Mouse (Mus musculus) adrenal gland, postnatal 25 days (tissue): ENCODE data around the gene Gm4894. TPM values are rescaled to one million over a fixed set of nuclear protein-coding genes. Genes with fewer than 3 reads are reported as not detected.

Source experiments
- DNase-seq: peaks from one replicate; pipeline ENCODE4 v3.0.0; 2021; ENCODE audit warnings: mixed read lengths
- long read RNA-seq: library from polyadenylated mRNA; stranded (forward); transcript quantifications from one replicate; pipeline ENCODE4 v2.0.0, GENCODE M21; 2021
- total RNA-seq: library from RNA; stranded (reverse); gene quantifications from 2 replicates; pipeline ENCODE4 v1.2.3, GENCODE M21; 2021

The Gm4894 gene
- total RNA-seq, result not detected in 2 replicates
- long read RNA-seq, result 0 reads

DNA sequence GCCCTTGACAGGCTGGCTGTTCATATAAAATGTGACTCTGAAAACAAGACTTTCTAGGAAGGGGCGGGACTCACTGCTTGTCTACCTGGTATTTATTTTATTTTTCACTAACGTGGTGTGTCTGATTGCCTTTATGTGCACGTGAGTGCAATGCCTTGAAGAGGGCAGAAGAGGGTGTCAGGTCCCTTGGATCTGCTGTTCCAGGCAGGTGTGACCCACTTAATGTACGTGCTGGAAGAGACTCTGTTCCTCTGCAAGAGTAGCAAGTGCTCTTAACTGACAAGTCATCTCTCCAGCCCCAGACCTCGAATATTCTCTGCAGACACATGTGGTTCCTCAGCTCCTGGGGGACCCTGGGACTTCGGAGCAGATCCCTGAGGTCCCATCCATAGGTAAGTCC, at the start of gene Gm4894:
Gene Gm4894 (plus strand): TSS at position 301 of the 400 bp plus-strand sequence.
- DNase-seq, result no peak

DNA sequence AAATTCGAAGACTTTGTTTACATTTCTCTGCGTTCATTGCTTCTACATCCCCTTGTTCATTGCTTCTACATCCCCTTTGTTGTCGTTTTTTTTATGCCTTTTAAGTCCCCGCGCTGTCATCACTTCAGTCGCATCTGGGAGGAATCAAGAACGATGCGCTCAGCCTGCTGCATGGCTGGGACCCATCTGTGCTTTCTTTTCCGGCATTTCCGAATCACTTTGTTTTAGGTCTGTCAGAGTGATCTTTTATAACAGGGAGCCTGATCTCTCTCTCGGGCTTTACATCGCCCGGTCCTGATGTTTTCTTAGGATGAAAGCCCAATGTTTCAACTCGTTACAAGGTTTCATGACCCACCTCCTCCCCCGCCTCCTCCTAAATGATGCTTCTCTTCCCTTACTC, 44.0 kb upstream of the Gm4894 start:
- no peak for DNase-seq

DNA sequence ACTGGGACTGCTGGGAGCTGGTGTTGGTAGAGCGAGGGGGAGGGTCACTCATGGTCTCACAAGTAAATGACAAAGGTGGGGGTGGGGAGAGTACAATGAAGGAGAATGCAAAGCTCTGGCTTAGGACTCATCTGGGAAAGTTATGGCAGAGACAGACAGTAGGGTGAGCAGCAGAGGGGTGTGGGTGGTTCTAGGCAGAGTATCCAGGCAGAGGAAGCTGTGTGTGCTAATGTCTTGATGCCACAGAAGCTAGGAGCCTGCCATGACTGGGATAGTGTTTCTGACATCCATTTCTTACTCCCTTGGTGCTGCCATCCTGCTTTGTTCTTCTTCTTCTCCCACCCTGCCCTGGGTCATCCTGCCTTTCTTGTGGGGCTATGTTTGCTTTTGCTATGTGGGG, 38.8 kb upstream of the Gm4894 start:
- DNase-seq, result no peak

GRCm38 (mm10) chr9:49214734-49215133, 35.6 kb upstream of the Gm4894 start:
- DNase-seq, result no peak

- no peak for DNase-seq
Measured at GRCm38 (mm10) chr9:49217626-49218607, 32.4 kb upstream of the Gm4894 start.

GRCm38 (mm10) chr9:49224488-49224887, 25.8 kb upstream of the Gm4894 start:
- no peak for DNase-seq

DNA sequence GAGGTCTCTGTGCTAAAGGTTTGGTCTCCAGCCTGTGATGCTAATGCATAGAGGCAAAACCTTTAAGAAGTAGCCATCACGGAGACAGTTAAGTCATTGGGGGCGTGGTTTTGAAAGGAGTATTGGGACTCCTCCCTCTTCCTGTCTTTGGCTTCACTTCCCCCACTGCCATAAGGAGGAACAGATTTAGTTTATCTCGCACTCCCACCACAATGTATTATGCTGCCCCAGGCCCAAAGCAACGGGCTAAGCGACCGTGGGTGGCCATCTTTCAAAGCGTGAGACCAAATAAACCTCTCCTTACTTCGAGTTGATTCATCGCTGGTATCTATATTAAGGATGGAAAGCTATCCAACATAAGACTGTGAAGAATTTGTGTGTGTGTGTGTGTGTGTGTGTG, 22.9 kb upstream of the Gm4894 start:
- DNase-seq, result no peak

- DNase-seq, result no peak
Measured at GRCm38 (mm10) chr9:49229054-49229453, 21.3 kb upstream of the Gm4894 start.

GRCm38 (mm10) chr9:49246839-49247238, 3.5 kb upstream of the Gm4894 start:
- DNase-seq, result peak; percentile 83

- no peak for DNase-seq
Measured at GRCm38 (mm10) chr9:49268949-49269348, 18.6 kb downstream of the Gm4894 start.

- no peak for DNase-seq
Measured at GRCm38 (mm10) chr9:49273566-49273965, 23.2 kb downstream of the Gm4894 start.

- no peak for DNase-seq
Measured at GRCm38 (mm10) chr9:49275976-49276375, 25.6 kb downstream of the Gm4894 start.

DNA sequence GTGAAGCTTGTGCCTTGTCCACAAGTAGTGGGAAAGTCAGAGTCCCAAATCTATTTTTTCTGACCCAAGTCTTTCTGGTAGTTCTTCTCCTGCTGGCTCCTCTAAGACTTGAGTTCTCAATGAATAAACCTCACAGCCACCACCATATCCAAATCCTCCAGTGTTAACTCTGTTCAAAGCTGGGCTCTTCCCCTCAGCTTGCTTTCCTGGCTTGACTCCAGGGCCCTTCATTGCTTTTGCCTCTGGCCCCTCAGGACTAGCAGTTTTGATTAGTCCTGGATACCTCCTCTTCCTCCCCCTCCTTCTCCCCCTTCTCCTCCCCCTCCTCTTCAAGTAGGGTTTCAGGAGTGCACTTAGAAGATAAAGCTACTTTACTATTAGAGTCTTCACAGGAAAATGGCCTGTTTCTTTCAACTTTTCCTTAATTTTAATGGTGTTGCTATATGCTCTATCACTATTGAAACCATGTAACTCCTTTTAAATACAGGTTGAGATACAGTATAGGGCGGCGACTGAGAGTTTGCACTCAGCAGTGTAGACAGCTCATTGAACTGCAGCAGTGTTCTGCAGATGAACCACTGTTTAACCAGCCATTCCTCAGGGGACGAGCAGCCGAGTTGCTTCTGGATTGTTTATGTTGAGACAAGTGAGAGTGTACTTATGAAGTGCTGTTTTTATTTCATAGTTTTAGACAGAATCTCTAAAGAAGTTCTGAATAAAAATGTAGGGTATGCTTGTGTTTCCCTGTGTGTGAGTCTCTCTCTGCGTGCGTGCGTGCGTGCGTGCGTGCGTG, 26.4 kb downstream of the Gm4894 start:
- DNase-seq, result no peak

DNA sequence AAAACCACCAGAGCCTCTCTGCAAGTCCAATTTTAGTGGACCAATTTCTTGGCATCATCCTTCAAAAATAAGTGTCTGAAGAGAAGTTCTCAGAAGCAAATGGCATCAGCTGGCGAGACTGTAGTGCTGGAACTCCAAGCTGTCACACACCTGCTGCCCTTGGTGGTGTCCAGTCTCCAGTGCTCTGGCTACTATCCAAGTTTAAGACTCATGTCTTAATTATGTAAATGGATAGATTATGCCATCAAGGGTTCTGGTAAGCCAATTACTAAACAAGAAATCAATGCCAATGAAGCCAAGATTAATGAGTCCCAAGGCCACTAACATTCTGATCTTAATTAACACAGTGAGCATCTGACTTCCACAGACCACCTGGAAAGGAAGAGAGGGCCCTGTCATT, 44.8 kb downstream of the Gm4894 start:
- DNase-seq, result no peak

- no peak for DNase-seq
Measured at GRCm38 (mm10) chr9:49307576-49307975, 57.2 kb downstream of the Gm4894 start.

- no peak for DNase-seq
Measured at GRCm38 (mm10) chr9:49310821-49311220, 60.5 kb downstream of the Gm4894 start.

DNA sequence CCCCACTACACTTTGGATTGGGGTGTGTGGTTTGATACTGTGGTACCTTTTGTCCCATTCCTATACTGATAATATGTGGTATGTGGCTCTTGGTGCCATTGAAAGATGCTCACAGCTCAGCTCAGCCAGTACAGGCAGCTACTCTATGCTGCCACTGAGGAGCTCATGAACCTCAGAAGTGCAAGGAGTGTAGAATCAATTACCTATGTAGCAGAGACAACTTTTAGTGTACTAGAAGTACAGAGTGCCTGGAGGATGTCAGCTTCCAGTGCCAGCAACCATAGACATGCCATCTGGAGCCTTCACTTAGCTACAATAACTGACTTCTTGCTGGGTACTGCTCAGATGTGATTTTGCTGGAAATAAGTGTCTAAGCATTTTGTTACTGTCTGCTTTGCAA, 68.3 kb downstream of the Gm4894 start:
- DNase-seq, result no peak

Other genes starting within 250 kb of the Gm4894 start
- 18.9 TPM in 2 replicates for gene Zw10, start 194.9 kb upstream of the Gm4894 start, total RNA-seq
- 0.94 TPM in 1 of 2 replicates, not detected in the other for gene Tmprss5, start 169.3 kb upstream of the Gm4894 start, total RNA-seq
- 0.33 and 1.5 TPM in 2 replicates for gene Drd2, start 90.1 kb downstream of the Gm4894 start, total RNA-seq
- not detected in 2 replicates for gene Ankk1, start 176.5 kb downstream of the Gm4894 start, total RNA-seq
- gene Ttc12, start 235.7 kb downstream of the Gm4894 start, total RNA-seq, result 14.8 and 15.8 TPM in 2 replicates